Mouse (Mus musculus) megakaryocyte, embryonic 14.5 days (primary cell): ENCODE measurements at regions not wholly inside any gene's neighbourhood (a gene's known extent, or its start where the extent isn't known, plus 50 kb on each side); places are given as distances from the start of the nearest gene placed in this dataset.

Experiments
- FLI1 ChIP-seq: IDR thresholded peaks from 2 replicates; pipeline ENCODE4 v1.6.1; 2012; ENCODE audit warnings: low read length, inconsistent platforms, mixed read lengths
- GATA1 ChIP-seq: IDR thresholded peaks from 3 replicates; pipeline ENCODE4 v1.6.1; 2012; ENCODE audit warnings: mixed read lengths, low read length, inconsistent platforms, borderline replicate concordance

DNA sequence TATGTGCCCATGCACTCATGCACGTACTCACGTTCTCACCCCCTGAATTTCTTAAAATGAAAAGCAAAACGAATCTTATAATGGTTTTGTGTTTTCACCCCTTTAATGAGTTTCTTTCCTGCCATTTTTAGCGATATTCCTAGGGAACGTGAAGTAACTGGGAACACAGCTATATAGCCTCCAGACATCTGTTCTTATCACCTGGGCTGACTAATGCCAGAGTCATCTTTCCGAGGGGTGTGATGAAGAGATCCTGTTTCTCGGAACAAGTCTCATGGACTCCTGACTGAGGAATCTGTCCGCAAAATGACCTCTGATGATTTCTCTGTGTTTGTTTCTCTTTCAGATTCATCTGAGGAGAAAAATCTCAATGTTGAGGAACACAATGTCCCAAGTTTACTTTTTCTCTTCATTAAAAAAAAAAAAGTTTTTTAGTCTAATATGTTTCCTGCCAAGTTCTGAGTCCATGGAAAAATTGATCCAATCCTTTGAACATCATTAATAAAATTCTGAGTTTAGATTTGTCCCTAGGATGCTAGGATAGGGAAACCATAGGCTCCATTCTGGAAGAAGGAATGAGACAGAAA lies 435.7 kb upstream of the Tshz3 start:
- TF ChIP-seq GATA1 (no peak), FLI1 (no peak)
